Mouse (Mus musculus) adrenal gland, adult (tissue): ENCODE measurements around the gene Pld2.

Experiments
- DNase-seq, 2 experiments: peaks; one replicate each; pipeline ENCODE4 v3.0.0; 2022 to 2023; ENCODE audit warnings: low spot score in 1 of 2; ENCODE audit not compliant: inconsistent age in 2 of 2

The Pld2 gene

DNA sequence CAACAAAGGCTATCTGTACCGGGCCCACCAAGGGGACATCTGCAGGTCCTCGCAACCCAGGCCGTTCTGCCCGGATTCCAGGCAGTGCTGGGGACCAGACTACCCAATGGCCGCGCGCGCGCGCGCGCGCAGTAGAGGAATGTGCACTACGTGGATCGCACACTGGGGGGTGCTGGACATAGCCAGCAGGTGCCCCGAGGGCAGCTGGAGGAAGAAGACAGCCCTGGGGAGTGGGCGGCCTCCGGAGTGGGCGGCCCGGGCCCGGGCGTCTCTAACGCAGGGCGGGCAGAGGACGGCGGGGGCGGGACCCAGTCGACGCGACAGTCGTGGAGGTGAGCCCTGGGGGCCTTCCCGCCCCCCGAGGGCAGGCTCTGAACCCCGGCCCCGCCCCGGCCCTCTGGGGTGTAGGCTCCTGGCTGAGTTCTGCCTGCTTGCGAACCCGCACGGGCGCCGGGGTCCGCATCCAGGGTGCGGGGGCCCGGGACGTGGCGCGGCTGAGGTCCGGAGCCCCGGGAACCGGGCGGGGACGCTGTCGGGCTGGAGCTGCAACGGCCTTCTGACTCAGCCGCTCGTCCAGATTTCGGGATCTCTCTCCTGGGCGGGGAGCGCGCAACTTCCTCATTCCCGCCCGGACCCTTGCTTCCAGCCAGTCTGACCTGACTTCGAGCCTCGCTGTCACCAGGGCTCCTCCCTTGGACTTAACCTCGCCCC is at the start of gene Pld2:
Gene Pld2, plus strand, starts transcription at position 188 of the 711 bp plus-strand sequence.
- DNase-seq, result peak; percentile 94 to 96

- DNase-seq, result peak; percentile 44 to 79
Observed at GRCm38 (mm10) chr11:70499566-70500475, 40.0 kb upstream of the Pld2 start.

DNA sequence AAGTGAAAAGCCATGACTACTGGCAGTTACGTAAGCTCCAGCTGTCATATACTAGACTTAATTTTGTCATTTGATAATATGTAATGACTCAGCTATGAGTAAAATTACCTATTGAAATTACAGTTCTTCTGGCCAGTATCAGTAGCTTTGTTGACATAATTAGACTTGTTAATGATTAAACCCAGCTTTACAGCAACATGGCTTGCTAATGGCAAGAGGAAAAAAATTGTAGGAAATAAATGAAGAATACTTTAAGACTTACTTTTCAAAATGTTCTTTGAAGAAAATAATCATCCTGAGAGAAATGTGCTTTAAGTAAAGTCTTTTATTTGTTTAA is 39.4 kb upstream of the Pld2 start:
- no peak for DNase-seq

- DNase-seq, result no peak
Observed at GRCm38 (mm10) chr11:70502018-70502417, 37.8 kb upstream of the Pld2 start.

DNA sequence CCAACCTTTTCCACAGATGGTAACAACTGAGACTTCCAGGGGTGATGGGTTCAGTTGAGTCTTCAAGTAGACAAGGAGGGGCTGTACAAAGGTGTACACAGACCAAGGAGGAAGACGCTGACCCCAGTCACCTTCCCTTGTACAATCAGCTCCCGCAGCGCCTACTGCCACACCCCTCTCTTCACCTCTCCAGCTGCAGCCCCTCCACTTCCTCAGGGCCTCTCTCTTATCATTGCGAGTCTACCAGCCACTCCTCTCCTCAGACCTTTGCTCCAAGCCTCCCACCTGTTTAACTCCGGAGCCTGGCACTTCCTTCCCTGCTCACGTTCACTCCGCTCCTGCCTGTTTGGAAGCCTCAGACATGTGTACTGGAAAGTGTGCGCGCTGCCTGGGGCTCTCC is 34.9 kb upstream of the Pld2 start, which contains the start of gene Tm4sf5:
Gene Tm4sf5, plus strand, starts transcription at position 275 of the 400 bp plus-strand sequence.
- no peak for DNase-seq

GRCm38 (mm10) chr11:70506385-70506784 is 33.5 kb upstream of the Pld2 start:
- DNase-seq, result peak; percentile 66 to 92

- no peak for DNase-seq
Observed at GRCm38 (mm10) chr11:70506962-70507515, 32.8 kb upstream of the Pld2 start.

GRCm38 (mm10) chr11:70509753-70510564 is 29.9 kb upstream of the Pld2 start:
- peak in 1 of 2 experiments; percentile 68 for DNase-seq

GRCm38 (mm10) chr11:70511242-70511641 is 28.6 kb upstream of the Pld2 start:
- DNase-seq, result no peak

GRCm38 (mm10) chr11:70511825-70512224 is 28.0 kb upstream of the Pld2 start:
- no peak for DNase-seq

DNA sequence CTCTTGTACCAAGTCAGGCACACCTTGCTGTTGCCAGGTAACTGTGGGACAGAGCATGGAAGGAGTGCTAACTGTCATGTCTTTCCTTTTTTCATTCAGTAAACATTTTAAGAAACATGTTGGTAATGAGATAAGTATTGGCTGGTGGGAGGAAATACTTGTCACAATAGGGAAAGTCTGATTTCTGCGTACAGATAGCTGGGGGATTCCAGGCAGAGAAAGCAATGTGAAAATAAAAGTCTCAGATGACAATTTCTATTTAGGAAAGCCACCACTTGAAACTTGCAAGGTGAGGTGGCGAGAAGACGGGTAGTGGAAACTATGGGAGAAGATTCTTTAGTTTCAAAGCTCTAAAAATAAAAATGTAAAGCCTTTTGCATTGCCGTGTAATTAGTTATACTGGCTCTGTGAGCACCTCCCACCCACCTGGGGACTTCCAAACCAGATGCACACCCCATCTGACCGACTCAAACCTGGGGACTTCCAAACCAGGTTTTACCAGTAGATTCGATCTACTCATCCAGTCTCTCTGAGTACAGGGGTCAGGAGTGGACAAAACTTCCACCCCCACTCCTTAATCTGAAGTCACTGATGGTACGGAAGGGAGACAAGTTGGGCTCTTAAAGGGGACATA is 27.0 kb upstream of the Pld2 start:
- no peak for DNase-seq

GRCm38 (mm10) chr11:70513520-70513919 is 26.3 kb upstream of the Pld2 start:
- peak in 1 of 2 experiments; percentile 56 for DNase-seq

DNA sequence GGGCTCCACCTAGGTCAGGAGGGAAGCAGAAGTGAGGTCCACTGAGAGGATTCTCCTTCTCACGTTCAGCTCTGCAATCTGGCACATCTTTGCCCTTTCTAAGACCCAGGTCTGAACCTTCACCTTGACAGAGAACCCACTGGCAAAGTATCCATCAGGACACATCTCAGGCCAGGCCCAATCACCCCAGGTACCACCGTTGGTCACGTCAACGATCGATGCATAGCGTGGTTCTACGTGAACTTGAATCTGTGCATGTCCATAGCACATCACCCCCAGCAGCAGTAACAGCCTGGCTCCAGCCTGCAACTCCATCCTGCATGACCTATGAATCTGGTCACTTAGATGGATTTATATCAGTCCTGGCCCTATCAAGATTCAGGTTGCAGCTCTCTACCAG is 25.6 kb upstream of the Pld2 start, which contains the start of gene Vmo1:
Gene Vmo1, minus strand, starts transcription at position 329 of the 400 bp plus-strand sequence.
- DNase-seq, result no peak

GRCm38 (mm10) chr11:70516352-70516751 is 23.5 kb upstream of the Pld2 start:
- DNase-seq, result peak in 1 of 2 experiments; percentile 83

GRCm38 (mm10) chr11:70518436-70518835 is 21.4 kb upstream of the Pld2 start:
- no peak for DNase-seq

DNA sequence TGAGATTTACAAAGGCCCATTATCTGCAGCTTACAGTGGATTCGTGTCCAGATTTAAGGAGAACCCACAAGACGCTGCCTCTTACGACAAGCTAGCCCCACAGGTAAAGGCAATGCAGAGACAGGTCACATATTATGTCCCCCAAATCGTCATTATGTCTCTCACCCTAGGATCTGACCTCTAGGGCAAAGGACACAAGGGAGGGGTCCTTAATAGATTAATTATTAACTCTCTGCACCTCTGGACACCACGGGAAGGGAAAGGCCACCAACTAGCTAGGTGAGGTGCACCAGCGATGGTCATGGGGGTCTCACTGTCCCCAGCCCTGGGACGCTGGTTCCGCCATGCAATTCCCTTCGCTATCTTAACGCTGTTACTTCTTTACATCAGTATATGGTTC is 20.9 kb upstream of the Pld2 start, which contains the start of gene Gltpd2:
Gene Gltpd2, plus strand, starts transcription at position 274 of the 400 bp plus-strand sequence.
- no peak for DNase-seq

GRCm38 (mm10) chr11:70520178-70520769 is 19.6 kb upstream of the Pld2 start:
- DNase-seq, result peak; percentile 56 to 79

- peak in 1 of 2 experiments; percentile 33 for DNase-seq
Observed at GRCm38 (mm10) chr11:70523306-70523989, 16.4 kb upstream of the Pld2 start.

DNA sequence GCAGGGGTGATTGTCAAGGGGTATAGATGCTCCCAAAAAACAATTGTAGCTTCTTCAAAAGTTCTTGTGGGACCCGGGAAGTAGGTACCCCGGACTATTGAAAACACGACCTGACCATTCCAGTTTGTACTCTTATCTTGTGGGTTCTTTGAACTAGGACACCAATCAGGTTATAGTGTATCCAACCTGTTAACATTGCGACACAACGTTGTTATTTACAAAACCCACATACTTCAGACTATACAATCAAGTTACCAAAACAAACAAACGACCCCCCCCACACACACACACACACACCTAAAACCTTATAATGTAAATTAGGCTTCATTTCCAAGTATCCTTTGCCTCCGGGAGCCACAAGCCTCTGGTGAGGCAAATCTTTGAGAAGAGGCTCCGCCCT is 15.1 kb upstream of the Pld2 start:
- no peak for DNase-seq
